Mouse (Mus musculus): ENCODE results near the gene Ccnl2. TPM values are rescaled to one million over a fixed set of nuclear protein-coding genes. Genes with fewer than 3 reads are reported as not detected.

The Ccnl2 gene
- polyA plus RNA-seq (2014; fragmentation: Nextera tagmentation; extraction: Ambion mirVana) = 181 and 203 TPM in 2 replicates

DNA sequence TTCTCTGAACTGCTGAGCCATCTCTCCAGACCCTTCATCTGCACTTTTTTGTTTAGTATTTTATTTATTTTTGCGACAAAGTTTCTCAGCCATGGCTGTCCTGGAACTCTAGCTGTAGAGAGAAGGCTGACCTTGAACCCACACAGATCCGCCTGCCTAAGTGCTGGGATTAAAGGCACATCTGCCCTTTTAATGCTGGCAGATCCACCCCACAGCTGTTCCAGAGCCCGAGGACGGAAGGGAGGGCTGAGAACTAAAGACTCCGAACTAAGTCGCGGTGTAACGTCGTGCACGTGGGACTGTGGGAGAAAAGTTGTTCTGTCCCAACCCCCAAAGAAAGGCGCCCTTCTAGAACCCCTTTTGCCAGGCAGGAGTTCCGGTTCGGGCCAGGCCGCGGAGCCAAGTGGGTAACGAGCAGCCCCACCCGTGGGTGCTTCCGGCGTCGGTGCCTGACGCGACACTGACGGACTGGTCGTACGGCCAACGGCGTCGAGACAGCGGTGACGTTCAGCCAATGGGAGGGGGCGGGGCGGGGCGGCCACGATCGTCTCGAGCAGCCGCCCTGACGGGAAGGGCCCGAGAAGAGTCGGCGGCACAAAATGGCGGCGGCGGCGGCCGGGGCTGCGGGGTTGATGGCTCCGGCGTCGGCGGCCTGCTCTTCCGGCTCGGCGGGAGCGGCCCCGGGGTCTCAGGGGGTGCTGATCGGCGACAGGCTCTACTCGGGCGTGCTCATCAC is at the start of gene Ccnl2:
TSS of gene Ccnl2 (plus strand) at position 561 of the 736 bp plus-strand sequence.
- Histone ChIP-seq H3K9me3 (ENCODE audit: control insufficient read depth, low read length) (no peaks in the 10 kb centered on the region), H3K4me2 (ENCODE audit: low read depth, severe bottlenecking) (peak within 1 kb of the TSS; percentile 89), H3K9ac (ENCODE audit: low read length) (peak within 1 kb of the TSS; percentile 99), H3K27me3 (ENCODE audit: control insufficient read depth, insufficient read depth, low read length) (no peaks in the 10 kb centered on the region), H3K4me1 (ENCODE audit: control insufficient read depth, insufficient read depth, low read length) (peaks cover 9% of the 10 kb centered on the region), H3K36me3 (ENCODE audit: control insufficient read depth, insufficient read depth, low read length) (peaks cover 41% of the 10 kb centered on the region), H3K4me3 (ENCODE audit: low read depth, low read length) (peak within 1 kb of the TSS; percentile 100), H3K27ac (replicated peaks; ENCODE audit: low read depth, low read length) (peak within 1 kb of the TSS; percentile 90)
- ATAC-seq (ENCODE audit: insufficient number of reproducible peaks, low FRiP score, low TSS enrichment, low read depth) (peak; percentile 98), DNase-seq (ENCODE audit: low spot score) (peak; percentile 96)
- WGBS = under 1% methylated on average over 58 of the region's 60 CpGs

DNA sequence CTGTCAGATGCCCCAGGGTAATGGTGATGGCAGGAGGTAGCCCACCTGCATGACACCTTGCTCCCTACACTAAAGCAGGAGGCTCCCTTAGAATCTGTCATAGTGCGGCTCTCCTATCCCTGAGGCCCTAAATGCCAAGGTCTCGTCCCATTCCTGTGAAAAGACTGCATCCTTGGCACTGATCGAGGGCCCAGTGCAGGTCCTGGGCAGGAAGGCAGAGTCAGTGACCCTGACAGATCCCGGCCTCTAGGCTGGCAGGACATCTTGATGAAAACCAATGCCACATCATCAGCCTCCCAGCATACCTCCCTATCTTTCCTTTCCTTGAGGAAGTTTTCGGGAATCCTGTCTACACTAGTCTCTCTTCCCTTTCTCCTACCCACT is 42.8 kb upstream of the Ccnl2 start:
- ATAC-seq (ENCODE audit: insufficient number of reproducible peaks, low FRiP score, low TSS enrichment, low read depth) (no peak), DNase-seq (ENCODE audit: low spot score) (no peak)
- peaks cover 14% of the 10 kb centered on the region; the same call in 1 of the 2 replicates for H3K4me1 ChIP-seq (ENCODE audit: control insufficient read depth, insufficient read depth, low read length)
- H3K27ac ChIP-seq (replicated peaks; ENCODE audit: low read depth, low read length) = 0 out of 2 replicates have a peak overlapping the region, but pooled peaks have one; percentile 3
- no peaks in the 10 kb centered on the region for H3K27me3 ChIP-seq (ENCODE audit: control insufficient read depth, insufficient read depth, low read length)
- H3K36me3 ChIP-seq (ENCODE audit: control insufficient read depth, insufficient read depth, low read length) = no peaks in the 10 kb centered on the region
- 64% methylated on average over 5 of the region's 5 CpGs for WGBS
- no peaks in the 10 kb centered on the region for H3K9me3 ChIP-seq (ENCODE audit: control insufficient read depth, low read length)
- H3K4me2 ChIP-seq (ENCODE audit: low read depth, severe bottlenecking) = peak overlapping the region; percentile 81
- peak overlapping the region; percentile 49 for H3K4me3 ChIP-seq (ENCODE audit: low read depth, low read length)
- H3K9ac ChIP-seq (ENCODE audit: low read length) = peak overlapping the region; percentile 91

DNA sequence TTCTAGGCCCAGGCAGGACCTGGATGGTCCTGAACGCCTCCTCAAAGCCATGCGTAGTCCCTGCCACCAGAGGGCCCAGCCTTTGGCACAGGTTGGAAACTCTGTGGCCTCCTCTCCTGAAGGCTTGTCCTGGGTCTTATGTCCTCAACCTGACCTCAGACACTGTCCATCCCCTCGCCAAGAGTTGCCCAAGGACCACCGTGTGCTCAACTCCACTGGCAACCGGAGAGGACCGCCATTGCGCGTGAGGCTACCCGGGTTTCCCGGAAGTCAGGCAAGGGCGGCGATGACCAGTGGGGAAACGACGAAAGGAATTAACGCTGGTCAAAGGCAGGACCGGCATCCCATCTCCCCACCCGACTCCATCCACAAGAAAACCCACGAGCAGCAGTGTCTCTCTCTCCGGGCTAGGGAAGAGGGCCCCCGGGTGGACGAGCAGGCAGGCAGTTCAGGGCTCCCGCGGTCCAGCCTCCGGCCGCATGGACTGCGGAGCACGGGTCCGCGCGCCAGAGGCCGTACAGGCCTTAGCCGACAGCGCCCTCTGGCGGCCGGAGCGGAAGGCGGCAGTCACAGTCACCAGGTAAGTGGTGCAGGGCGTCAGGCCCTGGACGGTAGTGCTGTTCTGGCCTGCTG is 42.3 kb upstream of the Ccnl2 start:
- Histone ChIP-seq H3K4me2 (ENCODE audit: low read depth, severe bottlenecking) (peak overlapping the region; percentile 81), H3K9ac (ENCODE audit: low read length) (peak overlapping the region; percentile 91), H3K27ac (replicated peaks; ENCODE audit: low read depth, low read length) (0 out of 2 replicates have a peak overlapping the region, but pooled peaks have one; percentile 30), H3K27me3 (ENCODE audit: control insufficient read depth, insufficient read depth, low read length) (no peaks in the 10 kb centered on the region), H3K4me1 (ENCODE audit: control insufficient read depth, insufficient read depth, low read length) (peaks cover 19% of the 10 kb centered on the region; the same call in 1 of the 2 replicates), H3K9me3 (ENCODE audit: control insufficient read depth, low read length) (no peaks in the 10 kb centered on the region), H3K36me3 (ENCODE audit: control insufficient read depth, insufficient read depth, low read length) (no peaks in the 10 kb centered on the region), H3K4me3 (ENCODE audit: low read depth, low read length) (peak overlapping the region; percentile 49)
- under 1% methylated on average over 39 of the region's 39 CpGs for WGBS
- ATAC-seq (ENCODE audit: insufficient number of reproducible peaks, low FRiP score, low TSS enrichment, low read depth) (peak; percentile 86), DNase-seq (ENCODE audit: low spot score) (peak; percentile 95)

GRCm38 (mm10) chr4:155770626-155771025 is 41.7 kb upstream of the Ccnl2 start:
- H3K27ac ChIP-seq (replicated peaks; ENCODE audit: low read depth, low read length) = no peak overlapping the region
- no peak for DNase-seq (ENCODE audit: low spot score)
- H3K4me2 ChIP-seq (ENCODE audit: low read depth, severe bottlenecking) = peak overlapping the region; percentile 81

DNA sequence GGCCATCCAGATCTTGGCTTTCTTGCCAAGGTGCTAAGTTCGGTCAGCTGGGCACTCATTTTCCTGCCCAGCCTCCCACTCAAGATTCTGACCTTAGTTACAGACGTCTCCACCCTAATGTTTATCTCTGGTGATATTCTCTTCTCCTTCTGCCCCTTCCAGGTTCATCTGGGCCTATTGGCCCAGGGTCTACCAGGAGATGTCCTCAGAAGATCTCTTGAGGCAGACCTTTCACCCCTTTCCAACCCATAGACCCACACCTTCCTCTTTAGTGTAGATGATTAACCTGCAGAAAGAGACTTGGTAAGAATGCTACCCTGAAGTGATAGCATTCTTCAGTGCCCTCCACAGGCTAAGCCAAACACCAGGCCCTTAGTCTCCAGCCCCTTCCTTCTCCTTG is 40.6 kb upstream of the Ccnl2 start:
- no peaks in the 10 kb centered on the region for H3K9me3 ChIP-seq (ENCODE audit: control insufficient read depth, low read length)
- H3K4me2 ChIP-seq (ENCODE audit: low read depth, severe bottlenecking) = no peak overlapping the region
- ATAC-seq (ENCODE audit: insufficient number of reproducible peaks, low FRiP score, low TSS enrichment, low read depth) (no peak), DNase-seq (ENCODE audit: low spot score) (no peak)
- H3K27ac ChIP-seq (replicated peaks; ENCODE audit: low read depth, low read length) = no peak overlapping the region
- no peaks in the 10 kb centered on the region for H3K27me3 ChIP-seq (ENCODE audit: control insufficient read depth, insufficient read depth, low read length)
- no peak overlapping the region for H3K4me3 ChIP-seq (ENCODE audit: low read depth, low read length)
- H3K36me3 ChIP-seq (ENCODE audit: control insufficient read depth, insufficient read depth, low read length) = no peaks in the 10 kb centered on the region
- H3K9ac ChIP-seq (ENCODE audit: low read length) = no peak overlapping the region
- 86% methylated on average over 2 of the region's 2 CpGs for WGBS
- H3K4me1 ChIP-seq (ENCODE audit: control insufficient read depth, insufficient read depth, low read length) = peaks cover 21% of the 10 kb centered on the region; the same call in 1 of the 2 replicates

More at GRCm38 (mm10) chr4:155770626-155771025, 41.7 kb upstream of the Ccnl2 start:
- no peaks in the 10 kb centered on the region for H3K36me3 ChIP-seq (ENCODE audit: control insufficient read depth, insufficient read depth, low read length)
- no peak; the same call in 1 of the 2 replicates for ATAC-seq (ENCODE audit: insufficient number of reproducible peaks, low FRiP score, low TSS enrichment, low read depth)
- 43% methylated on average over 24 of the region's 24 CpGs for WGBS
- no peaks in the 10 kb centered on the region for H3K9me3 ChIP-seq (ENCODE audit: control insufficient read depth, low read length)
- H3K9ac ChIP-seq (ENCODE audit: low read length) = peak overlapping the region; percentile 91
- H3K4me1 ChIP-seq (ENCODE audit: control insufficient read depth, insufficient read depth, low read length) = peaks cover 21% of the 10 kb centered on the region; the same call in 1 of the 2 replicates
- H3K4me3 ChIP-seq (ENCODE audit: low read depth, low read length) = peak overlapping the region; percentile 49
- no peaks in the 10 kb centered on the region for H3K27me3 ChIP-seq (ENCODE audit: control insufficient read depth, insufficient read depth, low read length)

- no peaks in the 10 kb centered on the region for H3K27me3 ChIP-seq (ENCODE audit: control insufficient read depth, insufficient read depth, low read length)
- H3K27ac ChIP-seq (replicated peaks; ENCODE audit: low read depth, low read length) = no peak overlapping the region
- WGBS = 88% methylated on average over 13 of the region's 13 CpGs
Observed at GRCm38 (mm10) chr4:155772786-155773185, 39.5 kb upstream of the Ccnl2 start.

GRCm38 (mm10) chr4:155773335-155774078 is 38.8 kb upstream of the Ccnl2 start:
- no peaks in the 10 kb centered on the region for H3K27me3 ChIP-seq (ENCODE audit: control insufficient read depth, insufficient read depth, low read length)
- DNase-seq (ENCODE audit: low spot score) (no peak), ATAC-seq (ENCODE audit: insufficient number of reproducible peaks, low FRiP score, low TSS enrichment, low read depth) (no peak)
- H3K4me2 ChIP-seq (ENCODE audit: low read depth, severe bottlenecking) = peak overlapping the region; percentile 76
- no peak overlapping the region for H3K27ac ChIP-seq (replicated peaks; ENCODE audit: low read depth, low read length)
- H3K9me3 ChIP-seq (ENCODE audit: control insufficient read depth, low read length) = no peaks in the 10 kb centered on the region
- H3K4me1 ChIP-seq (ENCODE audit: control insufficient read depth, insufficient read depth, low read length) = peaks cover 21% of the 10 kb centered on the region; the same call in 1 of the 2 replicates
- no peak overlapping the region for H3K9ac ChIP-seq (ENCODE audit: low read length)
- WGBS = 48% methylated on average over 5 of the region's 5 CpGs
- H3K36me3 ChIP-seq (ENCODE audit: control insufficient read depth, insufficient read depth, low read length) = no peaks in the 10 kb centered on the region
- H3K4me3 ChIP-seq (ENCODE audit: low read depth, low read length) = peak overlapping the region; percentile 38

More at GRCm38 (mm10) chr4:155772786-155773185, 39.5 kb upstream of the Ccnl2 start:
- ATAC-seq (ENCODE audit: insufficient number of reproducible peaks, low FRiP score, low TSS enrichment, low read depth) (no peak), DNase-seq (ENCODE audit: low spot score) (no peak)
- Histone ChIP-seq H3K9ac (ENCODE audit: low read length) (no peak overlapping the region), H3K36me3 (ENCODE audit: control insufficient read depth, insufficient read depth, low read length) (no peaks in the 10 kb centered on the region), H3K4me3 (ENCODE audit: low read depth, low read length) (no peak overlapping the region), H3K4me2 (ENCODE audit: low read depth, severe bottlenecking) (no peak overlapping the region), H3K4me1 (ENCODE audit: control insufficient read depth, insufficient read depth, low read length) (peaks cover 21% of the 10 kb centered on the region; the same call in 1 of the 2 replicates), H3K9me3 (ENCODE audit: control insufficient read depth, low read length) (no peaks in the 10 kb centered on the region)

DNA sequence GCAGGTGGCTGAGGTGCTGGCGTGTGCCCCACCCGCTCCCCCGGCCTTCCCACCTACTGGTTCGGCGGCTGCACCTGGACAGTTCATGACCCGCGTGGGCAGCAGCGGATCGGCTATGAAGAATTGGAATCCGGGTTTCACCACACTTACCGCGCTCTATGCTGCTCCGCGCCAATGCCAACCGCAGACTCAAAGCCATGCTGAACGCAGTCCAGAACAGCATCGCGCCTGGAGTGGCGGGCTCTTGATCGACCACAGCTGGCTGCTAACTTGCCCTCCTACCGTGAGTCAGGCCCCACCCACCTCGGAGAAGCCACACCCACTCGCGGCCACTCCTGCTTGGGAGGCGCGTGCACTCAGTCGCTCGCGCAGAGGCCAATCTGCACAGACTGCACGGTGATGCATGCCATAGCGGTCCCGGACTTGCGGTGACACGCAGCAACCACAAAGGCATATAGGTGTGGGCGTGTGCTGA is 38.0 kb upstream of the Ccnl2 start, which contains the start of gene Vwa1:
TSS of gene Vwa1 (minus strand) at position 419 of the 475 bp plus-strand sequence.
- ATAC-seq (ENCODE audit: insufficient number of reproducible peaks, low FRiP score, low TSS enrichment, low read depth) (peak; percentile 72), DNase-seq (ENCODE audit: low spot score) (peak; percentile 94)
- no peaks in the 10 kb centered on the region for H3K27me3 ChIP-seq (ENCODE audit: control insufficient read depth, insufficient read depth, low read length)
- H3K9me3 ChIP-seq (ENCODE audit: control insufficient read depth, low read length) = no peaks in the 10 kb centered on the region
- H3K4me1 ChIP-seq (ENCODE audit: control insufficient read depth, insufficient read depth, low read length) = peaks cover 21% of the 10 kb centered on the region; the same call in 1 of the 2 replicates
- WGBS = 2% methylated on average over 35 of the region's 35 CpGs
- peak within 1 kb of the TSS; percentile 76 for H3K4me2 ChIP-seq (ENCODE audit: low read depth, severe bottlenecking)
- no peaks in the 10 kb centered on the region for H3K36me3 ChIP-seq (ENCODE audit: control insufficient read depth, insufficient read depth, low read length)
- peak within 1 kb of the TSS; percentile 38 for H3K4me3 ChIP-seq (ENCODE audit: low read depth, low read length)
- H3K9ac ChIP-seq (ENCODE audit: low read length) = peak within 1 kb of the TSS; percentile 40; the same call in 1 of the 2 replicates
- H3K27ac ChIP-seq (replicated peaks; ENCODE audit: low read depth, low read length) = no peak within 1 kb of the TSS

All from limb, embryonic 11.5 days (tissue).